Mouse (Mus musculus) Patski (cell line): ENCODE measurements at regions not wholly inside any gene's neighbourhood (a gene's known extent, or its start where the extent isn't known, plus 50 kb on each side); places are given as distances from the start of the nearest gene placed in this dataset.

Source experiments
- ATAC-seq: fragments of 100-300 bp; one replicate; pipeline ENCODE4 v1.8.0; 2021
- CTCF ChIA-PET: fragments of 350-600 bp; sonication (Branson Sonifier 250); formaldehyde crosslinking; loops from one replicate; lab custom pipeline; 2022; ENCODE audit warnings: inconsistent platforms; lab: Charles Lee
- POLR2A ChIA-PET: fragments of 350-600 bp; sonication (Branson Sonifier 250); formaldehyde crosslinking; loops from one replicate; lab custom pipeline; 2022; ENCODE audit warnings: antibody characterized with exemption, inconsistent platforms; lab: Charles Lee
- DNase-seq: peaks from one replicate; pipeline ENCODE4 v3.0.0-alpha.2; 2011; ENCODE audit warnings: low read depth, low spot score
- H3K27me3 ChIP-seq: fragments of 371-371 bp; one replicate; pipeline ENCODE4 v1.5.1; 2021
- CTCF ChIP-seq: fragments of 100-300 bp; IDR thresholded peaks from one replicate; pipeline ENCODE4 v1.5.1; 2021
- in situ Hi-C: fragments of 300-500 bp; cut with MboI; formaldehyde crosslinking; loops from 3 replicates; pipeline ENCODE4 v1.11.1; 2018; ENCODE audit warnings: low pct_unique_long_range_greater_than_20kb, mixed read lengths

DNA sequence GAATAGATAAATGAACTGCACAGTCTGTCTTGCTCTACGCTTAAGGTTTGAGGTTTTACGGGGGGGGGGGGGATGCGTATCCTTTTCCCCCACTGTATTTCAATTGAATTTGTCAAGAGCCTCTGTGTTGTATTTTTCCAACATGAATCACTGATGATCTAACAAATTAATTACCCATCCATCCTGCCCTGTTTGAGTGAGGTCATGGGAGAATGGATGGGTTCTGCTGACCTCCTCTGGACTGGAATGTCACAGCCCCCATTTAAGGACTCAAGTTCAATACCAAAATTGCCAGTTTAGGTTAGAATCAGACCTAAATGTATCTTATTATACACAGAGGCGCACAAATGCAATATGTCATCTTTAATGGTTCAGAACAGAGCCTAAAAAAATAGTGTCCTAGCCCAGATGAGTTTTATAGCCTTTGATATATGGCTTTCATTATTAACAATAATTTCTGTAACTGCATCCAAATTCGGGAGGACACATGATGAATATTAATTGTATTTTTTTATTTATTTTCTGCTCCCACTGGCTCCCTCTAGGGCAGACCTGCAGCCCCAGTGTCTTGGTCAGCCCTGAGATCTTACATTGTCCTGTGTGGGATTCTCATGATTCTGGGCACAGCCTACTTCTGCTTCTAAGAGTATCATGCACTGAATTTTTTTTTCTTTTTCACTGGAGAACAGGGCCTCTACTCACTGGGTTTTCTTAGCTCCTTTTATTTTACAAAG lies 288.2 kb upstream of the Zfp703 start:
- in situ Hi-C loops = loop anchor here (5.0 kb wide), 1 partner anchor 288 kb away; the partner anchor contains the start of gene Zfp703
- CTCF ChIA-PET = interaction anchor here (1.1 to 1.6 kb wide), 3 partner anchors 10 to 293 kb away, joined by 4 read pairs; partner anchors contain the start of gene Zfp703
- DNase-seq (no peak), ATAC-seq (no peak)
- no peak for TF ChIP-seq CTCF
- POLR2A ChIA-PET = interaction anchor here (0.8 kb wide), 1 partner anchor 285 kb away, joined by 7 read pairs; no protein-coding TSS in a partner anchor
- H3K27me3 ChIP-seq = peaks cover 7% of the 10 kb centered on the region

DNA sequence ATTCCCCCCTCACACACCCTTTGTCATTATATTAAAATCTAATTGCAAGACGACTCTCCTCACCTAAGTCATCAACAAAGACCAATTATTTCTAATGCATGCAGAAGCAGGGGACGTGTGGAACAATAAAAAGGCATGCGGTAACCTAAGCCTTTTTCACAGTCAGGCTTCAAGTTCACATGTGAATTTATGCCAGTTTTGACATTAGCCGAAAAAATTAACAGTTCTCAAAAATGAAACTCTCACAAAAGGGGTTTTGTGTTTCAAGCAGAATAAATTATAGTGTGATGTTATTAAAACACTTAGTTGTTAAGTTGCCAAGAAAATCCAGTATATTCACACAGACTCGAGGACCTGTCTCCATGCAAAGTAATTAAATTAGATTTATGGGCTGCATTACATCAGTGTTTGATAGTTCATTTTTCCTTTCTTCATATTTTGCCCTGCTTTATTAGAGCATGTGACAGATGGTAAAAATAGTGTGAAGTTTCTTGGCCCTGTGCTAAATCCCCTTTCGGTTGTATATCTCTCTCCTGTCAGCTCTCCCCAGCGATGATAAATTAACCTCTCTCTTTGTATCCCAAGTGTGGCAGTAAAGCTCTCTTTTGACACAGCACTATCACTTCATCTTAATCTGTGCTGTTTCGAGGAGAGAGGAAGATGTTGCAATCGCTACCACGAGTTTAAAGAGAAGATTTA lies 287.5 kb upstream of the Zfp703 start:
- in situ Hi-C loops = loop anchor here (5.0 kb wide), 1 partner anchor 288 kb away; the partner anchor contains the start of gene Zfp703
- no peak for DNase-seq
- POLR2A ChIA-PET = no interaction called here
- no peak for TF ChIP-seq CTCF
- no peak for ATAC-seq
- CTCF ChIA-PET = interaction anchor here (1.1 to 1.6 kb wide), 2 partner anchors 288 to 292 kb away, joined by 4 read pairs; partner anchors contain the start of gene Zfp703
- peaks cover 7% of the 10 kb centered on the region for H3K27me3 ChIP-seq

DNA sequence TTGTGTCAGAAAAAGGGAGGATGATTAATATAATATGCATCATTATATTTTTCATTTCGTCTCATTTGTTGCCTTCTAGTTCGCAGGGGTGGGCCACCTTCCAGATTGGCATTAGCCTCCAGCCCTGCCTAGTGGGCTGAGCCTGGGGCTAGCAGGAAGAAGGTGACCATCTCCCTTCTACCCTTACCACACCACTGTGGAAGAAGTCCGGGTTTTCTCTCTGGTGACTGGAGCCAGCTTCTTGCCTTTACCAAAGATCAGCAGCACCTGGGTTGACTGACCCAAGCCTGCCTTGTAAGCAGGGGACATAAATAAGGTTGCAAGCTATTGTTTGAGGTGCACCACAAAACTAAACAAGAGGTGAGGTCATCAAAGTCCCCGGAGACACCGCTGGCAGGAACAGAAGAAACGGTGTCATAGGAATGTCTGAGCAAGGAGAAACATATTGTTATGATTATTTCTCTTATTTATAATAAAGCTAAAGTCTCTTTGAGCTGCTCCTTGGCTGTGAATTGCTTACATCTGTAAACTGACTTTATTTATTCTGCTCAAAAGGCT lies 286.9 kb upstream of the Zfp703 start:
- TF ChIP-seq CTCF = no peak
- in situ Hi-C loops = no loop called here
- ATAC-seq = no peak
- POLR2A ChIA-PET = no interaction called here
- H3K27me3 ChIP-seq = peaks cover 7% of the 10 kb centered on the region
- CTCF ChIA-PET = interaction anchor here (1.1 to 1.6 kb wide), 2 partner anchors 287 to 291 kb away, joined by 4 read pairs; partner anchors contain the start of gene Zfp703
- no peak for DNase-seq

DNA sequence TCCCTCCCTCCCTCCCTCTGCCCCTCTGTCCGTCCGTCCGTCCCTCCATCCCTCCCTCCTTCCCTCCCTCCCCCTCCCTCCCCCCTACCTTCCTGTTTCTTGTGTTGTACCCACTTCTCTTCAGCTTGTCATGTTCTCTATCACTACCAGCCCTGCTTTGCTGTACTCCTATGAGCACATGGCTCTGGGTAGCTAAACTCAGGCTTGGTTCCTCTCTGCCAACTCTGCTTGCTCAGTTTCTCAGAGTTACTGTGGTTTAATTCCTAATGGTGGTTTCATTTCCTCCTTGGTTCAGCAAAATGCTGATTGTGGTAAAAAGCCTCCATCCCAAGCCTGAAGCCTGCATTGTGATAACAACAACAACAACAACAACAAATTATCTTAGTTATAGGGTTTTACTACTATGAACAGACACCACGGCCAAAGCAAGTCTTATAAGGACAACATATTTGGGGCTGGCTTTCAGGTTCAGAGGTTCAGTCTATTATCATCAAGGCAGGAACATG lies 279.5 kb upstream of the Zfp703 start:
- ChIA-PET CTCF (no interaction called here), POLR2A (no interaction called here)
- TF ChIP-seq CTCF = no peak
- H3K27me3 ChIP-seq = no peaks in the 10 kb centered on the region
- DNase-seq = no peak
- ATAC-seq = no peak
- in situ Hi-C loops = no loop called here

DNA sequence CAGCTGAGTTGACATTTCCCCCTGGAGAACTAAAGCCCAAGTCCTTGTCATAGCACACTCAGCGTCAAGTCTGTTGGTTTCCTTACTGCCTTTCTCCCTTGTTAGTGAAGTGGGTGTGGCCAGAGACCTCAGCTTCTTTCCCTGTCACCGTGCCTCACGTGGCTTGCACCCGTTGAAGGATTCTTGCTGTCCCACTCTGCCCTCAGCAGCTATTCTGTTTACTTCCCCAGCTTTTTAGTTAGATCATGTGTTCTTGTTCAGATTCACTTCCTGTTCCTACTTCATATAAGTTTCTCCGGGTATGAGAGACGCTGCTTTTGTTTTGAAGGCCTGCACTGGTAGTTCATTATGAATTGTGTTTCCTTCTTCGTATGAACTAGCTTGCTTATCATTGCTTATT lies 278.5 kb upstream of the Zfp703 start:
- ChIA-PET CTCF (no interaction called here), POLR2A (no interaction called here)
- ATAC-seq = no peak
- DNase-seq = no peak
- H3K27me3 ChIP-seq = no peaks in the 10 kb centered on the region
- no peak for TF ChIP-seq CTCF
- in situ Hi-C loops = no loop called here

DNA sequence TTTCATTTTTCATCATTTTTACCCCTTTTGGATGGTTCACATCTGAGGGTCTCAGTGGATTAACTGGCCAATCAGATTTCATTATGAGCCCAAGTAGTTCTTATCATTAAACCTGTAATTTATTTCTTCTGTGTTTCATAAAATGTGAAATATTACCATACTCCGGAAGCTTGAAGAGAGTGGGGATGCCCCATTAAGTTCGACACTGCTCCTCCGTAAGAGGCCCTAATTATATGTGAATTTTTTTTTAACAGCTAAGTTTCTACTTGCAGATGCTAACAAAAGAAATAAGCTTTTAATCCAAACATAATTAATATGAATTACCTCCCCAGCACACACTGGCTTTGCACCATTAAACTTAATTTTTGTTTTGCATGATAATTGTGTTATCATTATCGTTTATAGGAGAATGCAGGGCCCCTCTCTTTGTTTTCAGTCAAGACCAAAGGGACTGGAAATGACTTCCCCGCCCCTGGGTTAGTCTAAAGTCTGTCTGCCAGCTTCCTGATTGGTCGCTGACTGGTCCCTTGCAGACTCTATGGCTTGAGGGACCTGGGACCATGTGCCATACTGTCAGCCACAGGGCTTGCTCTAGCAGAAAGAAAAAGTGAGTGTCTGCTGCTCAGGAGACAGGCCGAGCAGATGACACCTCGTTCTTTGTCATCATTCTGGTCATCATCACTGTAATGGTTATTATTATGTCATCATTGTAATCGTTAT lies 270.9 kb upstream of the Zfp703 start:
- POLR2A ChIA-PET = no interaction called here
- no peak for ATAC-seq
- DNase-seq = no peak

DNA sequence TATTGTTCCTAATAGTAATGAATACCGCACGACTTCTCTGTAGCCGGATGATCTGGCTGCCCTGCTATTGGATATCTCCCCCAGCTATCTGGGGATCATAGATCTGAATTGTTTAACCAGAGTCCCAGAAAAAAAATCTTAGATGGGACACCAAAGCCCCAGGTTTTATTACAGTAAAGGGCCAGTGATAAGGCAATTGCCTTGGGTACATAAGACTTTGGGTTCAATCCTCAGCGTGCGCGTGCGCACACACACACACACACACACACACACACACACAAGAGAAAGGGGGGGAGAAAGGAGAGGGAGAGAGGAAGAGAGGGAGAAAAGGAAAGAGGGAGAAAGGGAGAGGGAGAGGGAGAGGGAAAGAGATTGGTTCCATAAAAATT lies 270.4 kb upstream of the Zfp703 start:
- CTCF ChIA-PET = no interaction called here
- DNase-seq (no peak), ATAC-seq (no peak)
- no peak for TF ChIP-seq CTCF
- POLR2A ChIA-PET = no interaction called here
- H3K27me3 ChIP-seq = no peaks in the 10 kb centered on the region
- in situ Hi-C loops = no loop called here

More for the DNA sequence above, 270.9 kb upstream of the Zfp703 start:
- H3K27me3 ChIP-seq = no peaks in the 10 kb centered on the region
- TF ChIP-seq CTCF = no peak
- in situ Hi-C loops = no loop called here
- CTCF ChIA-PET = no interaction called here

DNA sequence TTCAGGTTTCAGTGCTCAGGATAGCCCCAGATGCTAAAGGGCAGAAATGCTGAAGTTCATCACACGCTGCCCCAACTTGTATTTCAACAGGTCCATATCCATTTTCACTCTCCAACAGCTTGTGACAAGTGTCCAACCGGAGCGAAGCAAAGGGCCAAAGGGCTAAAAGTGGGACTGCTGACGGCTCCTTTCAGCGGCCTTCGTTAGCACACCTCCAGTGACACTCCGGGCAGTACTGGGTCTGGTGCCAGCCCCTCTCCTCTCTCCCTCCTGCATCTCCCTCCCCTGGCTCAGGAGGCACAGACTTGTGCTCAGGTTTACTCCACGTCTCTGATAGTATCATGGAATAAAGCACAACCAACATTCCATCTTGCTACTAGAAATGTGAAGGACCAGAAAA lies 263.3 kb upstream of the Zfp703 start:
- in situ Hi-C loops = no loop called here
- TF ChIP-seq CTCF = no peak
- ChIA-PET CTCF (no interaction called here), POLR2A (no interaction called here)
- DNase-seq (no peak), ATAC-seq (no peak)
- H3K27me3 ChIP-seq = peaks cover 3% of the 10 kb centered on the region

DNA sequence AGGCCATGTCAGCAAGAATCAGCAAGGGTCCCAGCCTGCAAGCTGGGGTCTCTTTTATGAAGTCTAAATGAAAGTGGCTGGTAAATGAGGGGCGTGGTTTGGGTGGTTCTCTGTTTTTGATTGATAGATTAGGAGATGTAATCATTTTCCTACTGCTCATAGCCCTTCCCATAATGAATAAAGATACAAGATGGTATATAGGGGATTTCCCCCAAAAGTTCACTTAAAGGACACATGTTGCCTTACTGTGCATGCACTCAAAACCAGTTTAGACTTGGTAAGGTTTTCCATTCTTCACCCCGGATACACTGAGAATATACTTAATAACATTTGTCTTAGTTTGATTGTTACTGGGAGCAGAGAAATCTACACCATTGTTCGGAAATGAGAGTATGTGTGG lies 262.4 kb upstream of the Zfp703 start:
- ChIA-PET CTCF (no interaction called here), POLR2A (no interaction called here)
- in situ Hi-C loops = no loop called here
- no peak for TF ChIP-seq CTCF
- H3K27me3 ChIP-seq = peaks cover 3% of the 10 kb centered on the region
- no peak for DNase-seq
- no peak for ATAC-seq
